Mouse (Mus musculus): Measurements from ENCODE around the gene Rgs1.

Gene Rgs1

DNA sequence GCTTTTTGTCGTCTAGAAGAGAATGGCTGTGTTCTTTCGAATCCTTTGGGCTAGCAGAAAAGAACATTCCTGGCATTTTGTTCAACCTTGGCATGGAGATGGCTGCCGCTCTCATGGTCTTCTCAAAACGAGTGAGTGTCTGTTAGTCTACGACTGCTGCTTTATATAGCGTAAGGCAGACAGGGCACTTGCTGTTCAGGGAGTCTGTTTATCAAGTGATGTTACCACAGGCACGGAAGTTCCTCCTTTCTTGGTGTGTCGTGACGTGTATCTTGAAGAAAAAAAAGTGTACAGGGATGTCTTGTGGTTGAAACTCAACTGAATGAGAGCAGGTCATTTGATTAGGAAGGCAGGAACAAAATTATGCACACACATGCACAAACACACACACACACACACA, at the start of gene Rgs1:
TSS of gene Rgs1 (minus strand) at position 320 of the 400 bp plus-strand sequence.
- DNase-seq (ENCODE audit: inconsistent age in 2 of 2, low spot score in 1 of 2), result no peak

DNA sequence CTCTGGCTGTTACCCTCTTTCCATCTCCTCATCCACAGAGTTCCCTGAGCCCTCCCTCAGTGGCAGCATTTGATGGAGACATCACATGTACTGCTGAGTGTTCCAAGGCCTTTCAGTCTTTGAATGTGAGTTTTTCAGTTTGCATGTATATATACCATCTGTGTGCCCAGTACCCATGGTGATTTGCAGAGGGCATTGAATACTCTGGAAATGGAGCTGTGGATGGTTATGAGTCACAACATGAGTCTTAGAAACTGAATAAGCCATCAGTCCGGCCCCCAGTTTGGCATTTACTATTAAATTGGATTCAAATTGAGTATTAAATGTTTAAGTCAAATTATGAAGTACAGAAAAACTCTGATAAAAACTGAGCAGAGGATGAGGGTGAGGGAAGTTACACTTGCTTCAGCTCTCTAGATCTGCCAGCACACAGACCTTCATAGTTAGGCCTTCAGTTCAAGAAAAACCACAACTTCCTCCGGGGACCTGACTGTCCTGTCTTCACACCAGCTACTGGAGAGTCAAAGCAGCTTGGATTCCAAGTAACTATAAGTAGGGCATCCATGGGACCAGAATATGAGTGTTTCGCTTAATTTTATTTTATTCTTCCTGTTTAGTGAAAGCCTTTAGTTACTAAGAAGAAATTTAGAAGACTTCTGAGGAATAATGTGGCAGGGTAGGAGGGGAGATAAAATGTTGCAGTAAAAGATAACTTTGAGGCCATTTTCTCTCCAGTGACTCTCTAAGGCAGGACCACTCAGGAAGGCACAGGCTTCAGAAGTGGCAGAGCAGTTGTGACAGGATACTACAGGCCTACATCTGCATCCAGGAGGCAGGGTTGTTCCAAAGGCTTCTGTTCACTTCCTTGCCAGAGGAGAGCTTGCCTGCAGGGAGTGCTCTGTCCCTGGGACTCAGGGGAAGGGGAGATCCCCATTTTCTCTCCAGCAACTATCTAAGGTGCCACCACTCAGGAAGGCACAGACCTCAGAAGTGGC, 34.3 kb upstream of the Rgs1 start:
- no peak for DNase-seq (ENCODE audit: inconsistent age in 2 of 2, low spot score in 1 of 2)

DNA sequence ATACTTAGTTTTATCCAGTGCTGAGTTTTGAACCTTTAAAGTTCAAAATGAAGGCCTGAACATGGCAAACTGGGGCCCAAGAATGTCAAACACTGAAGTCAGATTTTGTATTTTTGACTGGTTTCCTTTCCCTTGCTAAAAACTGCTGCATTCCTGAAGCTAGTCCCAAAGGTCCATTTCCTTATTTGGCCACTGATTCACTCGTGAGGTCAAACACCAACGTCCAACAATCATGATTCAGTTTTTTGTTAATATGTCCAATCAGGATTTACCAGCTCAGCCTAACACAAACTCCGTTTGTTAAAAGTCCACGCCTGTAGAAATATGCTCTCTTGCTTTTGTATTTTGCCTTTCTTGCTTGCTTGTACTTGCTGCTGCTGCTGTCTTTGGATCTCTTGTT, 31.0 kb upstream of the Rgs1 start:
- no peak for DNase-seq (ENCODE audit: inconsistent age in 2 of 2, low spot score in 1 of 2)

DNA sequence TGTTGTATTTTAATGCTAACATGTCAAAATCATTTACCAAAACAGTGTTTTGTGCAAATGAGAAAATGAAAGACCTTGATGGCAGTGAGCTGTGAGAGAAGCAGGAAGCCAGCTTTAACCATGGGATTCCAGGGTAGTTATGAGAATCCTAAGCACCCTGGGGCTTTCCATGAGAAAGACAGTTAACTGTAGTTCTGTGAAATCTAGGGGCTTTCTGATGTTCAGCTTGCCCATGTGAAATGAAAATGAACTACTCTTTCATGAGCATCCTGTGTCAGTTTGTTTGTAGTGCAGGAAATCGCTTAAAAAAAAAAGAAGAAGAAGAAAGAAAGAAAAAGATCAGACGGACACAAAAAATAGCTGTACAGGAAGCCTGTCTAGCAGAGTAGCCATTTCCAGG, 23.9 kb upstream of the Rgs1 start:
- DNase-seq (ENCODE audit: inconsistent age in 2 of 2, low spot score in 1 of 2), result no peak

DNA sequence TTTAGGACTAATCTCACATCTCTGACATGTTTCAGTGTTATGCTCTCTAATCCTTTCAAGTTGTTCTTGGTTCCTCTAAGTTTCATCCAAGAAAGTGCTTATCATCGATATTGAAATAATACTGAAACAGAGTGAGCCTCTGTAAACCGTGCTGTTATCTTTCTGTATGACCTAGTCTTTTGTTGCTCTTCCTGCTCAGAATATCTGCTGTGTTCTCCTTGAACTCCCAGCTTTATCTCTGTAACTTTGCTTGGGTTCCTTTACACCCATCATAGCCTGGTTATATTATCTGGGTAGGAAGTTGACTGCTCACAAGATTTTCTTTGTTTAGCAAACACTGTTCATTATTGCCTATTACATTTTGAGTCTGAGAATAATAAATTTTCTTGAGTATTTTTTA, 20.1 kb upstream of the Rgs1 start:
- DNase-seq (ENCODE audit: inconsistent age in 2 of 2, low spot score in 1 of 2), result no peak

DNA sequence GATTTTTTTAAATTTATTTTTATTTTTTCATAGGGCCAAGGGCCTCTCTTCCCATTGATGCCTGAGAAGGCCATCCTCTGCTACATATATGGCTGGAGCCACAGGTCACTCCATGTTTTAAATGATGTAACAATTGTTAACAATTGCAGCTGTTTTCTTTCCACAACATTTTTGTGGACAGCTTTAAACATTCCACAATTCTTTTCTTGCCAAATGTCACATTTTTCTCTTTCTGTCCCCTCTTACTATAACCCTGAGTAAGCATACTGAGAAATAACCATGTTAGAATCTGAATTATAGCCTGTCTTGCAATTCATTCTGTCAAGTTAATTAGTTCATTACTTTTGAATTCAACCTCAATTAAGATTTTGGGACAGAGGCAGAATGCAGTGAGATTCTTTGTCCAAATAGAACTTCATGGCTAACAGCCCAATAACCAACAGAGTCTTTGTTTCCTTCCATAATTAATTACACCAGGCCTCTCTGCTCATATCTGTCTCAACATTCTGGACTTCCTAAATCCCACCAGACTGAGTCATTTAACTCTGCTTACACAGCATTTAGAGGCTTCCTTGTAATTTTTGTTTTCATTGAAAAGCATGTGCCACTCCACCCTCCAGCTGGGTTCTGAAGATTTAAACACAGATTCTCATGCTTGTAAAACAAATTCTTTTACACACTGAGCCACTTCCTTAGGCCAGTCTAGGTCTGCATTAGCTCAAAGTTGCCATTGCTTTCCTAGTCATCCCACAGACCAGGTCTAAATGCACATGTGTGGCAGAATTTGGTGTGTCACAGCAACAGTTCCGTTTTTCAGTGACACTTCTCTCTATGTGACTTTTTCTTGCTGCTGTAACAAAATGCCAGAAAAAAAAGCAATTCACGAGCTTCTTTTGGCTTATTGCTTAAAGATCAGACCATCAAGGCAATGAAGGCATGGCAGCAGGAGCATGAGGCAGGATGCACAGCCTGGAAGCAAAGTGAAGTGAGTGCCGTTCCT, 18.7 kb upstream of the Rgs1 start:
- DNase-seq (ENCODE audit: inconsistent age in 2 of 2, low spot score in 1 of 2), result no peak

DNA sequence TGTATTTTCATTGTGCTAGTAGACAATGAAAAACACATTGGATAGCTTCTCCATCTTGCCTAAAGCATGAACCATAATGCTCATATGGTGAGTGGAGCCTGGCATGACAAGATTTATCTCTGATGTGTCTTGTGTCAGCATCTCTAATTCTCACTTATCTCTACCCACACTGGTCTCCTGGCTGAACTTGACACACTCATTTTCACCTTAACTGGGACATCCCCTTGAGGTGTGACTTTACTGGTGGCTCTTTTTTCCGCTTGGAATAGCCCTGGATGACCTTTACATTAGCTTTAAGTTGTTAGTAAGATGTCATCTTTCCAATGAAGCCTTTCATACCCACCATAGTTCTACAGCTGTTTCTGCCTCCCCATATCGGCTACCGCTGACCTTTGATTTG, 15.0 kb upstream of the Rgs1 start:
- no peak for DNase-seq (ENCODE audit: inconsistent age in 2 of 2, low spot score in 1 of 2)

DNA sequence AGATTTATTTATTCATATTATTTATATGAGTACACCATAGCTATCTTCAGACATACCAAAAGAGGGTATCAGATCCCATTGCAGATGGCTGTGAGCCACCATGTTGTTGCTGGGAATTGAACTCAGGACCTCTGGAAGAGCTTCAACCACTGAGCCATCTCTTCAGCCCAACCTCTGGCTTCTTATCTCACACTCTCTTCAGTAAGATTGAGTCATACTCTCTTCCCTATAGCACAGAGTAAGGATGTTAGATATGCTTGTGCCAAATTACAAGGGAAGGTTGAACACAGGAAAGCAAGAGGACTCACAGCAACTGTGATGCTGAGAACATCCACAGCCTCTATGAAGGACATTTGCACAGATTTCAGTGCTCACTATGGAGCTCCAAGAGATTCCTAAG, 13.0 kb upstream of the Rgs1 start:
- no peak for DNase-seq (ENCODE audit: inconsistent age in 2 of 2, low spot score in 1 of 2)

DNA sequence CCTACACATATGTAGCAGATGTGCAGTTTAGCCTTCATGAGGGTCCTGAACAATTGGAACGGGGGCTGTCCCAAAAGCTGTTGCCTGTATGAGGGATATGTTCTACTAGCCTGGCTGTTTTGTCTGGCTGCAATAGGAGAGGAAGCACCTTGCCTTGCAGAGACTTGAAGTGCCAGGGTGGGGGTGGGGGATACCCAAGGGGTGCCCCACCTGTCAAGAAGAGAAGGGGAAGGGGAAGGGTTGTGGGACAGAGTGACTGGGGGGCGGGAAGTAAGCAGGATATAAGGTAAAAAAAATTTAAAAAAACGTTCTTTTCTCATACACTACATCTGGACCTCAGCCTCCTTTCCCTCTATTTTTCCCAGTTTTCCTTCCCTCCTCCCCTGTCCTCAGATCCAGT, 9.7 kb upstream of the Rgs1 start:
- no peak for DNase-seq (ENCODE audit: inconsistent age in 2 of 2, low spot score in 1 of 2)

DNA sequence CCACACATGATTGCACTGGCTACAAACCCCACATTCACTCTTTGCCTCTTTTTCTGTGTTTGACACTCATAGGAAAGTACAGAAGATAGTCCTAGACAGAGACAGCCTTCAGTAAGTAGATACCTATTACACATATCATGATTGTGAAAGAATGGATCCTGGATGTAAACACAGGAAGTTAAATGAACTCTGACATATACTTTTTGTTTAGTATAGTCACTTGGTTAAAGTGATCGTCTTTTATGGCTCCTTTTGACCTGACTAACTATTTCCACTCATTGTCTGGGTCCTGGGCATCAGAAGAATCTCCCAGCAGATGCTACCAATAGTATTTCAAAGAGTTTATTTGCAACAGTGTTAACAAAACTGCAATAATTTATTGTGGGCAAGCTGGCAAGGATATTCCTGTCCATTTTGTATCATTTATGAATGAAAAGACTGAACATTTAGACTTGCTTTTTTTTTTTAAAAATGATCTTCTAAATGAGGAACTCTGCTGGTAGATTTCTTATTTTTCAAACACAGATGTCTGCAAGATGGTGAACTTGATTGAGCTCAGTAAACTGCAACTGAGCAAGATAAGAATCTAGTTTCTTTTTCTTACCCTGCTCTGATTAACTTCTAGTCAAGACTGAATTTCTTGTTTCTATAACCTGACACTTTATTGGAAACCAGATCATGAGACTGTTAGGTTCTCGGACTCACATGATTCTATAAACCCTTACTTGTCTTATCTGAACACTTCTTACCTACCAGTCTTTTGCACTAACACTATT, 7.7 kb upstream of the Rgs1 start:
- DNase-seq (ENCODE audit: inconsistent age in 2 of 2, low spot score in 1 of 2), result no peak

DNA sequence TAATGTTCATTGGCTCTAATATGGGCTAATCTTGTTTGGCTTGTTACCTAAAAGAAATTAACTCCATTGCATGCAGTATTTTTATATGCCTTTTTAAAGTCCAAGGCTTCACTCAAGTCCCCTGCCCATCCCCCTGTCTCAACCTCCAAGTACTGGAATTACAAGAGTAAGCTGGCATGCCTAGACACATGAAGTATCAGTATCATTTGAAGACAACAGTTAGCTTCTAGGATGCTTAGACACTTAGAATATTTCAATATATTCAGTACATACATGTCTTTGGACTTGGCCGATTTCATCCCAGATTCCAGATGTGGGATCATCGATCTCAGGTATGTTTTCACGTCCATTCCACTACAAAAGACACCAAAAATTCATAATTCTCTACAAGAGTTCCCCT, 836 bp downstream of the Rgs1 start:
- DNase-seq (ENCODE audit: inconsistent age in 2 of 2, low spot score in 1 of 2), result no peak

DNA sequence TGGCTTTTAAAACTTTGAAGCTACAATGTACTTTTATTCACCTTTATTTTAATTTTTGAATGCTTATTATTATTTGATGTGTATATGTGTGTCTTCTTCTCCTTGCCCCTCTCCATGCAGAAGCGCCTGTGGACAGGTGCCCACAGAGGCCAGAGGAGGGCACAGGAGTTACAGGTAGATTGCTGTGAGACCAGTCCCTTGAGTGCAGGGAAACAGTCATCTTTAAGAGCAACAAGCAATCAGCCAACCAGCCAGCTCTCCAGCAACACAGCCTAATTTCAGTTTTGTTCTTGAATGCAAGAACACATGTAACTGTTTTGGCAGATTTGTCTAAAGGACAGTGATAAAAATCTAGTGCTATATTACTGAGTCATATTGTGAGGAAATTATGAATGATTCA, 1.7 kb downstream of the Rgs1 start:
- no peak for DNase-seq (ENCODE audit: inconsistent age in 2 of 2, low spot score in 1 of 2)

DNA sequence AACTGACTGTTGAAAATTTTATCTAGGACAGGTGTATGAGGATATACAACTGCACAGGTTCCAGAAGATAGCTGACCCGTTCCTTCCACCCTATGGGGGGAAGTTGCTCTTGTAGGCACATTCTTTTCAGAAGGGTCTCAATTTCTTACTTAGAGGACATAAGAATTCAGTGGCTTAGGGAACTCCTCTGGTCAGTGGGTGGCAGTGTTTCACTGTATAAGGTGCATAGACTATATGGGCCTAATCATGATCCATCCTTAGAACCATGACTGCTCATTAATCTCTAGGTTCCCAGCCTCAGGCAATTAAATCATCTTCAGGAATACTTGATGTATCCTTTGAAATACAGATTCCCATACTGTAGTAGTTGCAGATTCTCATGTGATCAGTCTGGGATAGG, 5.5 kb downstream of the Rgs1 start:
- DNase-seq (ENCODE audit: inconsistent age in 2 of 2, low spot score in 1 of 2), result peak; percentile 10 to 62

DNA sequence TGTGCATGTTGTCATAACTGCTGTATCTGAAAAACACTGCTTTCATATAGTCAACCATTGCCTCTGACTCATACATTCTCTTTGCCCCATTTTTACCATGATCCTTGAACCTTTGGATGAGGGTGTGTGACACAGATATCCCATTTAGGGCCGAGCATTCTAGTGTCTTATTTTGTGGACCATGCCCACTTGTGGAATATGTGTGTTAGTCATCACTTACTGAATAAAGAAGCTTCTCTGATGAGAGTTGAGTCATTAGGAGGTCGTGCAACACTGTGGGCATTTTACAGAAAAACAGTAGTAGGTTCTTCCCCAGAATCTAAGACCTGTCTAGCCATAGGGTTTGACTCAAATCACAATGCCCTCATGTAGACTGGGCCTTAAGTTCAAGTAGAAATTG, 9.8 kb downstream of the Rgs1 start:
- DNase-seq (ENCODE audit: inconsistent age in 2 of 2, low spot score in 1 of 2), result no peak

DNA sequence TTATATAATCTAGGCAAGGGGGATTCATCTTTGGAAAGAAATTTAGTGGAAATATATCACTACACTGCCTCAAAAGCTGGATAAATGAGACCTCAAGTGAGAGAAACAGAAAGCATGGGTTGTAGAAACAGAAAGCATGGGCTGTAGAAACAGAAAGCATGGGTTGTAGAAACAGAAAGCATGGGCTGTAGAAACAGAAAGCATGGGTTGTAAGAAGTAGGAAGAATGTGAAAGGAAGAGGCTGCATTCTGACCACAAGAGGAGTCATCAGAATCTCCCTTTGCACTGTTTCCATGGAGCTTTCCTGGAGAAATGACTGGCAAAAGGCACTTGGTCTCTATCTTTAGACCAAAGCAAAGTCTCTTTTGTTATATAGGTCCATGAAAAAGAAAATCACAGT, 33.8 kb downstream of the Rgs1 start:
- DNase-seq (ENCODE audit: inconsistent age in 2 of 2, low spot score in 1 of 2), result no peak

DNA sequence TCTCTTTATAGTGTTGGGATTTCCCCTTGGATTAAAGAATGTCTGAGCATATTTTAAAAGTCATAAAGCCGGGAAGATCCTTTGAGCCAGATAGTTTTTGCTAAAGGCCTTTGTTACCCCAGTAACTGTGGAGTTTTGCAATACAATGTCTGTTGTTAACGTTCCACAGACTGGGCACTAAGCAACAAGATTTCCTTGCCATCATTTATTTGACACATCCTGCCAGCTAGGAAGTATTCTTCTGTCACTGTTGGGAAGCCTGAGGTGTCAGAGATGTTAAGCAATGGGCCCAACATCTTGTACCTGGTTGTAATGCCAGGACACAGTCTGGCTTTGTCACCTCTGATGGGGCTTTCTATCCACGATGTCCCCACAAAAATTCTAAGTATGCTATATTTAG, 38.1 kb downstream of the Rgs1 start:
- DNase-seq (ENCODE audit: inconsistent age in 2 of 2, low spot score in 1 of 2), result no peak

DNA sequence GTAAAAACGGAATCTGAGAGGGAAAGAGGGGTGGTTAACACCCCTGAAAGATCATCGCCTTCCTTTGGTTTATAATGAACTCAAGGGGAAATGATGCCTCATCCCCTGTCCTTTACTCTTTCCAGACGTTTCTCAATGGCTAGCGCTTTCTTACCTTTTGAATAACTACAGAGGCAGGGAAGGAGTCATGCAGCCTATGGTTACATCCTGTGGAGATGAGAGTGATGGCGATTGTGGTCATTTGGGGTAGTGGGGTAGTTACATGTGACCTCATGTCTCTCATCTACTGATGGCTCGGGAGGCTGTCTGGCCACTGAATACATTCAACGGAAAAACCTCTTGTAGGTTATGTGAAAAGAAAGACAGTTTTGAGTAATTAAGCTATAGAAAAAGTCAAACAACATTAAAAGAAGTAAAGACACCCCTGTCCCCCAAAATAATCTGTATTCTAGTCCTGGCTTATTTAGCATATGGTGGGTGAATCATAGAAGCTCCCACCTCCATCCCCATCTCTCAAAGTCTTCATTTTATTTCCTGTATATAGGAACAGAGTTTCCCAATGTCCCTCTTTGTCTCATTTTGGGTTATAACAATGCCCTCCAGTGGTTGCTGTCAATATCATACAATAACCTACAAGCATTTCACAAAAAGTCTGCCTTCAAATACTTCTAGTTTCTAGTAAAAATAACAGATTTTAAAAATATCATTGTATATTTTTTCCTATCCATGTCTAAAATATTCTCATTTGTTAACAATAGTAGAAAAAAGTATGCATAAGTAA, 42.6 kb downstream of the Rgs1 start:
- no peak for DNase-seq (ENCODE audit: inconsistent age in 2 of 2, low spot score in 1 of 2)

DNA sequence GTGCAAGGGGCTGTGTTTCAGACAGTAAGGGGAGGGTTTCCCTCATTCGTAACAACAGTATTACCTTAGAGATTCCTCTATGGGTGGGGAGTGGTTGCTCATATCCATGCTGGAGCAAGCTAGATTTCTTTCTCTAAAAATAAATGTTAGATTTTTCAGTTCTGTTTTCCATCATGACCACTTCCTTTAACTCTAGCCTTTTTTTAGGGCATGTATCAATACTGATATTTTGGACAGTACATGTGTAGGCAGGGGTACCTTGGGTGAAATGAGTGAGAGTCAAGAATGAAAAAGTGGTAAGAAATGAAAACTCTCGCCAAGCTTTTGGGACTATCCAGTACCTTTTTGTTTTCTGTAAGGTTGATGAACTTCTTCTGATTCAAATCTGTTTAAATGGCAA, 44.3 kb downstream of the Rgs1 start:
- no peak for DNase-seq (ENCODE audit: inconsistent age in 2 of 2, low spot score in 1 of 2)

DNA sequence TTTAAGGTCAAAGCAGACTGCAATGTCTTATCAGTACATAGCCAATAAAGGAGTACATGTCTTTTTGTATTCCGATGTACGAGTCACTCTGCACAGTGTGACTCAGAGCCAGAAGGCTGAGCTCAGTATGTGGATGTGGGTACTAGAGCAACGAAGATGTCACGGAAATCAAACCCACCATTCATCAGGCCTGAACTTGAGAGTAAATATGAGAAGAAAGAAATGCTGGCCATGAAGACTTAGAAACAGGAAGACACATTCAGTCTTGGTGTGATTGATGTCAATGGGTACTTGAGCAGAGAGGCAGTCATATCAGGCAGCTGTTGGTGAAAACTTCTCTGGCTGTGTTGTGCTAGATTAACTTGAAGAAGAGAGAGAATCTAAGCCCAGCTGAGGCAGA, 46.1 kb downstream of the Rgs1 start:
- peak in 1 of 2 experiments; percentile 26 for DNase-seq (ENCODE audit: inconsistent age in 2 of 2, low spot score in 1 of 2)

DNA sequence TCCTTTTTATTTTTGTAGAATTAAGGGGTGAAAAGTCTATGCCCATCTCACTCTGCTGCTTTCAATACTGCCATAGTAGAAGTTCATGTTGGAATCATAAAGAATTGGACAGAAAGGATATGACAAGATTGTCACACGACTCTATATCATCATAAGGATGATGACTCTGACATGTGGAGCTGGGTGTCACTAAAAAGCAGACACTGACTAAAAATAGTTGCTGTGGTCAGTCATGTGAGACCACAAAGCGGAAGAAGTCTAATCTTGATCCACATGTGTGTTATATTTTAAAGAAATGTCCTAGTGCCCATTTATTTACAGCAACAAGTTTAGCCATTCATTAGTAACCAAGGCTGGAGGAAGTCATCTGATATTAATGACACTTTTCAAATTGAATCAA, 48.5 kb downstream of the Rgs1 start:
- peak in 1 of 2 experiments; percentile 24 for DNase-seq (ENCODE audit: inconsistent age in 2 of 2, low spot score in 1 of 2)

All from adrenal gland, adult (tissue).